Comparison of ENCODE assay signal across 17 mouse cellular contexts in genomic region chr12:51534606-51535005, GRCm38 (mm10). TPM values are rescaled to one million over a fixed set of nuclear protein-coding genes. Genes with fewer than 3 reads are reported as not detected.
"Had no signal": no experiment of that assay in that cellular context is flagged by ENCODE, and none has a peak within 500 bp of the region (broad histone marks: within the 10 kb centered on the region; RNA-seq: fewer than 3 reads in every experiment).

No protein-coding gene starts in this region.

- H3K4me2 ChIP-seq: limb, embryonic 13.5 days; liver, embryonic 12.5 days; liver, embryonic 15.5 days; midbrain, embryonic 15.5 days; stomach, embryonic 15.5 days had no signal

- H3K27ac ChIP-seq: limb, embryonic 10.5 days; limb, embryonic 13.5 days; liver, embryonic 12.5 days; liver, embryonic 15.5 days; macrophage; midbrain, embryonic 15.5 days; stomach, embryonic 15.5 days had no signal

- H3K4me3 ChIP-seq: limb, embryonic 10.5 days; limb, embryonic 13.5 days; liver, embryonic 12.5 days; liver, embryonic 15.5 days; midbrain, embryonic 15.5 days; stomach, embryonic 15.5 days had no signal

- ATAC-seq: liver, embryonic 12.5 days; midbrain, embryonic 15.5 days had no signal

- H3K9me3 ChIP-seq: limb, embryonic 10.5 days; limb, embryonic 13.5 days; liver, embryonic 12.5 days; liver, embryonic 15.5 days; midbrain, embryonic 15.5 days; stomach, embryonic 15.5 days had no signal

- DNase-seq: kidney, adult 18-20 months; kidney, adult 9 months; kidney, postnatal 14 days; kidney, postnatal 4 days; liver; lung, adult 18-20 months; right cerebral cortex, postnatal 25 days; spleen, adult 18-20 months; thymus, postnatal 25 days had no signal

- H3K36me3 ChIP-seq: limb, embryonic 10.5 days; limb, embryonic 13.5 days; liver, embryonic 12.5 days; liver, embryonic 15.5 days; midbrain, embryonic 15.5 days; stomach, embryonic 15.5 days had no signal

- H3K27me3 ChIP-seq: limb, embryonic 13.5 days; liver, embryonic 15.5 days; midbrain, embryonic 15.5 days; stomach, embryonic 15.5 days had no signal

- H3K9ac ChIP-seq: limb, embryonic 13.5 days; liver, embryonic 12.5 days; liver, embryonic 15.5 days; midbrain, embryonic 15.5 days; stomach, embryonic 15.5 days had no signal

- H3K4me1 ChIP-seq: limb, embryonic 13.5 days; liver, embryonic 12.5 days; liver, embryonic 15.5 days; midbrain, embryonic 15.5 days; stomach, embryonic 15.5 days had no signal

RNA-seq across cellular contexts. Expression of gene Coch, which starts 58.5 kb away (rescaled TPM):
- total RNA-seq: megakaryocyte, adult 5-6 weeks had no signal
- polyA plus RNA-seq: macrophage had no signal
